Mouse (Mus musculus): ENCODE data around the gene Aldoart2.
"Not testable (repeated sequence)": the region's sequence is repeated elsewhere in the genome, so short reads cannot be mapped to it uniquely, and the experiment has no call there.

The Aldoart2 gene

GRCm38 (mm10) chr12:55573089-55573488 is 8.1 kb downstream of the Aldoart2 start:
- DNase-seq (ENCODE audit: low spot score in 2 of 2), result no peak

GRCm38 (mm10) chr12:55573794-55574193 is 8.8 kb downstream of the Aldoart2 start:
- DNase-seq (ENCODE audit: low spot score in 2 of 2), result no peak

- DNase-seq (ENCODE audit: low spot score in 2 of 2), result not testable (repeated sequence)
Measured at GRCm38 (mm10) chr12:55586936-55587335, 21.9 kb downstream of the Aldoart2 start.

GRCm38 (mm10) chr12:55598537-55598886 is 33.5 kb downstream of the Aldoart2 start:
- DNase-seq (ENCODE audit: low spot score in 2 of 2), result no peak

- peak in 1 of 2 experiments; percentile 3 for DNase-seq (ENCODE audit: low spot score in 2 of 2)
Measured at GRCm38 (mm10) chr12:55598887-55599561, 34.0 kb downstream of the Aldoart2 start, which contains the start of gene Insm2. Insm2 (plus strand) TSS chr12:55599427.

- peak in 1 of 2 experiments; percentile 14 for DNase-seq (ENCODE audit: low spot score in 2 of 2)
Measured at GRCm38 (mm10) chr12:55599639-55600502, 34.8 kb downstream of the Aldoart2 start.

GRCm38 (mm10) chr12:55600503-55600994 is 35.5 kb downstream of the Aldoart2 start:
- no peak for DNase-seq (ENCODE audit: low spot score in 2 of 2)

- DNase-seq (ENCODE audit: low spot score in 2 of 2), result no peak
Measured at GRCm38 (mm10) chr12:55604411-55604810, 39.4 kb downstream of the Aldoart2 start.

GRCm38 (mm10) chr12:55607902-55608301 is 42.9 kb downstream of the Aldoart2 start:
- DNase-seq (ENCODE audit: low spot score in 2 of 2), result no peak

GRCm38 (mm10) chr12:55610812-55611211 is 45.8 kb downstream of the Aldoart2 start:
- no peak for DNase-seq (ENCODE audit: low spot score in 2 of 2)
